Mouse (Mus musculus): ENCODE measurements around the gene Rpl32.

Rpl32 gene

DNA sequence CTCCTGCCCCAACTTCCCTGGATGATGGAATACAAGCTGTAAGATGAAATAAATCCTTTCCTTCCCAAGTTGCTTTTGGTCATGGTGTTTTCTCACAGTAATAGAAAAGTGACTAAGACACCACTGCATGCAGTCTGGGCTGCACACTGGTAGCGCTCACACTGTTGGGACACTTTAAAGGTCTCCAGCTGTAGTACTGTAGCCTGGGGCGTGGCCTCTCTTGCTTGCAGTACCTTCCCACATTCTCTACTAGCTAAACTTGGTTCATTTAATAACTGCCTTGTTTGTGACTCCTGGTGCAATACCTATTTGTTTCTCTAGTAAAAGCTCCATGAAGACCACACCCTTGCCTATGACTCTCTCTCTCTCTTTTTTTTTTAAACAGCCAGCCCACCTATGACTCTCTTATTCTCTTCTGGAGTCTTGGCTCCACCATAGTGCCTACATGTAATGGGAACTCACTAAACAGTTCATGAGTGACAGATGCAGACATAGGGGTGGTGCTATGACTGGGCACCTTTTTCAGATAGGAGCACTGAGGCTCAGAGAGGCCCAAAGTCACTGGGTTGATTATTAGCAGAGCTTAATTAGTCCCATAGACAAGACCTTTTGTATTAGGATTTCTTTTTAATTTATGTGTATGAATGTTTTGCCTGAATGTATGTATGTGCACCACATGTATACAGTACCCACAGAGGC, 23.8 kb upstream of the Rpl32 start:
- ChIA-PET POLR2A (interaction anchor here (0.5 to 25.7 kb wide), 14 partner anchors 8 to 542 kb away, joined by 3 to 814 read pairs (median 4); partner anchors contain the start of genes Rpl32 (in 2 of the 4), Ift122 (in 1 of the 4) and Mbd4 (in 1 of the 4)), CTCF (interaction anchor here (0.7 to 2.5 kb wide), 10 partner anchors 8 to 167 kb away, joined by 3 to 19 read pairs (median 4); no protein-coding TSS in a partner anchor)

DNA sequence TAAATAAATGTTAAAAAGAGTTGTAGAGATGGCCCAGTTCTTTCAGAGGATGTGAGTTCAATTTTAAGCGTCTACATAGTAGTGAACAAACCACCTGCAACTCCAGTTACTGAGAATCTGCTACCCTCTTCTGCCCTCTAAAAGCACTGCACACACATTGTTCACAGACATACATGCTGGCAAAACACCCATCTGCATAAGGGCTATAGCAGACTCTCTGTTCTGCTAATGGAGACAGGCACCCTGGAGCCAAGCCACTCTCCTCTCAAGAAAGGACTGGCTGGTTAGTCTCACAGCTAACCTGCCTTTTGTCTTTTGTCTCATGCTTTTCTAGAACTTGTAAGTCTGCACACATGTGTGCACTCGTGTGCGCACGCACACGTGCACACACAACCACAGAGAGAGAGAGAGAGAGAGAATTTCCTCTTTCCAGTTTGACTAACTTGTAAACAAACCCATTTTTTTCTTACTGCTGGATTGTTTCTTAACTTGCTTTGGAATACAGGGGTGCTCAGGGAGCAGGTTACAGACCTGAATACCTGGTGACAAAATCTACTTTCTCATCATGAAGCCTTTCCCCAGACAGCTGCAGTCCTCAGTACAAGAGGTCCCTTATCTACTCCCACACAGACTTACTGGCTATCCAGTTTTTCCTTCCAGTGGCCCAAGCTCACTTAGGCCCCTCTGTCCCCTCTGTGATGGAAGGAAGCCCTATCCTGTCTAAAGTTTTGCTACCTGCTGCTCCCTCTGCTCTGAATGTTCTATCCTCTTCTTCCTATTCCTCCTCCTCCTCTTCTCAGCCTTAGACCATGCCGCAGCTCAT, 22.4 kb upstream of the Rpl32 start:
- POLR2A ChIA-PET, result interaction anchor here in 2 of 4 experiments (0.8 to 25.7 kb wide), 5 partner anchors 18 to 25 kb away, joined by 3 to 814 read pairs (median 3); partner anchors contain the start of genes Ift122 (in 2 of the 2), Mbd4 (in 2 of the 2) and Rpl32 (in 1 of the 2)
- CTCF ChIA-PET, result interaction anchor here in 2 of 4 experiments (0.6 to 2.5 kb wide), 4 partner anchors 9 to 105 kb away, joined by 3 to 5 read pairs (median 4); no protein-coding TSS in a partner anchor

DNA sequence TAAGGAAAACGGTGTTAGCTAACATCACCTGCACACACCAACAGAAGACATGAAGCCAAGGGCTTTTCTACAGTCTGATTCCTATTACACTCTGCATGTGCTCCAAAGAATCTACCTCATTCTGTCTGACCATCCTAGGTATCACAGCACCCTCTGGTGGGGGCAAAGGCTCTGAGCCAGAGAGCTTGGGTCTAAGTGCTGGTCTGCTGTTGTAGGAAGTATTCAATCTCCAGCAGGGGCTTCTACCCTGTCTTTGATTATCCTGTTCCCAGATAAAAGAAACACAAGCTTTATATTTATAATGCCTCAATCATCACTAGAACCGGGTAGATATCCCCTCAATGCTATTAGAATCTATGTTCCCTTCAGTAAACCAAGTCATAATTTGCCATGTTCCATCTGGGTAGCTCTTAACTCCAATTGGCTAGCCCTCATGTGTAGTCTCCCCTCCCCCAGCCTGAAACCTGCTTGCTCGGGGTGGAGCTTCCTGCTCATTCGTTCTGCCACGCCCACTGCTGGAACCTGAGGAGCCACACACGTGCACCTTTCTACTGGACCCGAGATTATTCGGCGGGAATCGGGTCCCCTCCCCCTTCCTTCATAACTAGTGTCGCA, 15.4 kb upstream of the Rpl32 start:
- POLR2A ChIA-PET, result interaction anchor here (0.7 to 23.5 kb wide), 25 partner anchors 8 to 156 kb away, joined by 3 to 814 read pairs (median 5); partner anchors contain the start of genes Rpl32 (in 4 of the 4), Efcab12 (in 3 of the 4), Ift122 (in 2 of the 4) and Mbd4 (in 2 of the 4)

DNA sequence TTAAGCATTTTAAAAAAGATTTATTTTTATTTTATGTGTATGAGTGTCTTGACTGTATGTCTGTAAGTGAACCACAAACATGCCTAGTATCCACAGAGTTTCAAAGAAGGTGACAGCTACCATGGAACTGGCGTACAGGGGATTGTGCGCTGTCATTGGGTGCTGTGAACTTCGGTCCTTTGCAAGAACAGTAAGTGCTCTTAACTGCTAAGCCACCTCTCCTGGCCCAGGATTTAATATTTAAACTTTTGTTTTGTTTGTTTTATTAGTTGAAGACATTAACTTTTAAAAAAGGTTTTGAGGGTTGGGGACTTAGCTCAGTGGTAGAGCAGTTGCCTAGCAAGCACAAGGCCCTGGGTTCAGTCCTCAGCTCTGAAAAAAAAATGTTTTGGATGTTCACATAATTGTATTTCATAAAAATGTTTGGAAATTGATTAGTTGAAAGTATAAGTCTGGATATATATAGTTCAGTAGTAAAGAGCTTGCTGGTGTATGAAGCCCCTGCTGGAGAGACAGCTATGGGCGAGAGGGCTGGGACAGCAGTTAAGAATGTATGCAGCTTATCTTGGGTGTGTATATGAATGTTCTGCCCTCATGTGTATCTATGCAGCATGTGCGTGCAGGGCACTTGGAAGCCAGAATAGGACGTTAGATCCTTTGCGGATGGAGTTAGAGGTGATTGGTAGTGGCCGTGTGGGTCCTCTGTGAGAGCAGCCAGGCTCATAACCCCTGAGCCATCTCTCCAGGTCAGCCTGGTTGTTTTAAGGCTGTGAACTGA, 12.9 kb upstream of the Rpl32 start:
- POLR2A ChIA-PET, result interaction anchor here (0.8 to 23.5 kb wide), 16 partner anchors 10 to 215 kb away, joined by 3 to 814 read pairs (median 4); partner anchors contain the start of genes Rpl32 (in 3 of the 4), Efcab12 (in 2 of the 4), Ift122 (in 2 of the 4) and Mbd4 (in 2 of the 4)
- CTCF ChIA-PET, result interaction anchor here in 3 of 4 experiments (0.6 to 2.6 kb wide), 5 partner anchors 10 to 337 kb away, joined by 3 to 7 read pairs (median 5); partner anchors contain the start of genes Ift122 (in 1 of the 3), Mbd4 (in 1 of the 3) and Rpl32 (in 1 of the 3)

More for the DNA sequence above, 15.4 kb upstream of the Rpl32 start:
- CTCF ChIA-PET, result interaction anchor here (0.6 to 2.6 kb wide), 32 partner anchors 8 to 896 kb away, joined by 3 to 23 read pairs (median 4); partner anchors contain the start of genes Efcab12 (in 3 of the 4), Ift122 (in 3 of the 4), Mbd4 (in 3 of the 4) and Rpl32 (in 2 of the 4)

DNA sequence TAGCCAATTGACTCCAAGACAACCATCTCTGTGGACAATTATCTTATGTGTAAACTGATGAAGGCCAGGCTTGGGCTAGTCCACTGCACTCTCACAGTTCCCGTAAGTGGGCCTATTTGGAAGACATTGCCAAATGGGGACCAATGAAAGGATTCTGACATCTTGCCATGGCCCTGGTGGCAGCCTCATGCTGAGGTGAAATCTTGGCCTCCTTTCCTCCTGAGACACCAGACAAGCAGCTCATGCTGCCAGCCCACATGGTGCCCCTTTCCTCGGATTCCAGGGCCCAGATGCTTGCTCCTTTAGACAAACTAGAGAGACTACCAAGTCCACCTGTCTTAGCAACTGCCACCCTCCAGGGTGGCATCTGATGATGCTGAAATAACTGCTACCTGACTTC, 9.6 kb upstream of the Rpl32 start:
- ChIA-PET POLR2A (interaction anchor here (0.5 to 23.5 kb wide), 9 partner anchors 9 to 317 kb away, joined by 3 to 814 read pairs (median 4); partner anchors contain the start of genes Efcab12 (in 2 of the 4), Rpl32 (in 2 of the 4), Ift122 (in 1 of the 4) and Mbd4 (in 1 of the 4)), CTCF (interaction anchor here in 2 of 4 experiments (1.6 to 2.0 kb wide), 2 partner anchors 10 to 14 kb away, joined by 5 read pairs; partner anchors contain the start of gene Rpl32 (in 1 of the 2))

DNA sequence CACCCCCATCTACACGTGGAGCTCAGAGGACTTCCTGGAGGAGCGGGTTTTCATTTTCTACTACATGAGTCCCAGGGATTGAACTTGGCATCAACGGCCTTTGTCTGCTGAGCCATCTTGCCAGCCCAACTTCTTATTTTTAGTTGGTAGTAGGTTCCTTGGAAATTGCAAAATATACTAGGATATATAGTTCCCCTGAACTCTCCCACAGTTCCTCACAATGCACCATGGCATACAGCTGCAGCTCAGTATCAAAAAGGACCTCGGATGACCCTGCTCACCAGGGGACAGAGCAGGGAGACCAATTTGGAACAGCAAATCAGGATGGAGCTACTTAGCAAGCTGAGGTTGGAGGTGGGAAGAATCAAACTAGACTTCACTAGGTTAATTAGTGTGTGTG, 6.5 kb upstream of the Rpl32 start:
- ChIA-PET POLR2A (interaction anchor here (0.7 to 23.5 kb wide), 9 partner anchors 8 to 139 kb away, joined by 3 to 814 read pairs (median 5); partner anchors contain the start of genes Efcab12 (in 2 of the 4), Ift122 (in 1 of the 4), Mbd4 (in 1 of the 4) and Raf1 (in 1 of the 4)), CTCF (interaction anchor here in 2 of 4 experiments (0.9 to 1.7 kb wide), 6 partner anchors 9 to 32 kb away, joined by 3 to 8 read pairs (median 6); partner anchors contain the start of gene Efcab12 (in 1 of the 2))

DNA sequence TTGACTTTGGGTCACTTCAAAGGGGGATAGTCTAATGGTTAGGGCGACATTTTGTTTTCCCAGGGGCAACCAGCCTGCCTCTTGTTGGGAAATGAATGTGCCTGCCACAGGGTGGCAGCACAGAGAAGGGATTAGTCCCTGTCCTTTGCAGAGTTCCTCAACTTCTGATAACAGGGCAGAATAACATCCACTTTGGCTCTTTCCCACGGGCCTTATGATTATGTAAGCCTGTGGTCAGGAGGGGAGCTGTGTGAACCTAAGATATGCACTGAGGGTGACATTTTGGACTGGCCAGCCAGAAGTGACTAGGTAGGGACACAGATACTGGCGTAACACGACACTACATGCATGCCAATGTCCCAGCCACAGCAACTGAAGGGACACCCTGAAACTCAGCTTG, 5.6 kb upstream of the Rpl32 start:
- POLR2A ChIA-PET, result interaction anchor here in 3 of 4 experiments (0.8 to 23.5 kb wide), 9 partner anchors 8 to 137 kb away, joined by 3 to 814 read pairs (median 4); partner anchors contain the start of genes Efcab12 (in 1 of the 3), Ift122 (in 1 of the 3), Mbd4 (in 1 of the 3) and Raf1 (in 1 of the 3)
- CTCF ChIA-PET, result interaction anchor here in 2 of 4 experiments (0.6 to 1.7 kb wide), 3 partner anchors 10 to 266 kb away, joined by 3 to 6 read pairs (median 5); partner anchors contain the start of gene Efcab12 (in 1 of the 2)

DNA sequence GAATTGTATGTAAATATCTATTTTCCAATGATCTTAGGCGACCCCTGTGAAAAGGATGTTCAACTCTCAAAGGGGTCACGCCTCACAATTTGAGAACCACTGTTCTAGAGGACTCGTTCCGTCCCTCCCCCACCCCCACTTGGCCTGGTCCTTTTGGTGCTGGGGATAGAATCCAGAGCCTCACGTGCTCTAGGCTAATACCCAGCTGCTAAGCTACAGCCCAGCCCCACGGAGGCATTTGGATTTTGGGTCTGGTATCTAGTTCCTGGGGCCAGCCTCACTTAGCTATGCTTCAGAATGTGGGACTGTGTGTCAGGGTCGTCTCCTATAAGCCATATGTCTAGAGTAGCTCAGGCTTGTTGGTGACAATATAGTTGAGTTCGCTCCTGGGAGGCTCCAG, 3.1 kb upstream of the Rpl32 start:
- ChIA-PET POLR2A (interaction anchor here in 3 of 4 experiments (0.6 to 23.8 kb wide), 24 partner anchors 1 to 396 kb away, joined by 3 to 814 read pairs (median 4); partner anchors contain the start of genes Efcab12 (in 3 of the 3), Ift122 (in 2 of the 3), Mbd4 (in 2 of the 3) and Rpl32 (in 1 of the 3)), CTCF (interaction anchor here in 2 of 4 experiments (1.4 to 1.9 kb wide), 2 partner anchors 12 kb away, joined by 4 to 5 read pairs; no protein-coding TSS in a partner anchor)

DNA sequence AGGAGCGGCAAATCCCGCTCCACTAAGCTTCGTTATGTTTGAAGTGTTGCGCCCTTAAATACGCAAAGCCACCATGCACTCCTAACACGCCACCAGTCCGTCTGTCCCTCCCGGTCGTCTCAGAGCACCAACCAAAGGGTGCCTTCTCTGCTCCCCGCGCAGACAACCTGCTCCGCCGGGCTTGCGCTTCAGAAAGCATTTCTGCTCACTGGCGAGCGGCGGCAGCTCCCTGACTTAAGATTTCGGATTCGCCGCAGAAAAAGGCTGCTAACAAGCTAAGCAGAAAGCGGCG, 405 bp downstream of the Rpl32 start:
- ChIA-PET POLR2A (interaction anchor here (0.6 to 23.8 kb wide), 84 partner anchors 5 to 738 kb away, joined by 3 to 814 read pairs (median 5); partner anchors contain the start of genes Efcab12 (in 3 of the 4), Ift122 (in 3 of the 4), Mbd4 (in 3 of the 4) and Raf1 (in 2 of the 4)), CTCF (interaction anchor here in 3 of 4 experiments (0.7 to 2.2 kb wide), 6 partner anchors 10 to 83 kb away, joined by 3 to 8 read pairs (median 4); partner anchors contain the start of gene Efcab12 (in 1 of the 3))

DNA sequence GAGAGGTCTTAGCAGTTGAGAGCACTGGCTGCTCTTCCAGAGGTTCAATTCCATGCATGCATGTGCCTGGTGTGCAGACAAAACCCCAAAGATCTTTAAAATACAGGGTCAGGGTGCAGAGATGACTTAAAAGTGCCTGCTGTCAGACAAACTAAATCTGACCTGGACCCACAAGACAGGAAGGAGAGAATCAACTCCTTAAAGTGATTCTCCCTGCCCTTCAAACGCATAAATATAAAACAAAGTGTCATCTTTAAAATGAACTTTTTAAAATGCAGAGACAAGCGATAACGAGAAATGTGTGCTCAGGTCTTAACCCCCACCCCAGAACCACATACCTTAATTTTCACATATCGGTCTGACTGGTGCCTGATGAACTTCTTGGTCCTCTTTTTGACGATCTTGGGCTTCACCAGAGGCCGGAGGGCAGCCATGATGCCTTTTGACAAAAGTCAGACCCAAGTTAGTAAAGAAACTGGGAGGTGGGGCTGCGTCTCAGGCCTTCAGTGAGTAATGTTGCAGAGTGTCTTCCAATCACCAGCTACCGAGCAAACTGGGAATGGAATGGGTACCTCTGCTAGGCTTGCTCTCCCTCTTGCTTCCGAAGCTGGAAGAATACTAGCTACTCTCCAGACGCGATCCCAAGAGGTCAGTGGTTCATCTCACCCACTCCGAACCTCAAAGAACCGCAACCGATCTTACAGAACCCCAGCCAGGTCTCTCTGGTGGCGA, 917 bp downstream of the Rpl32 start:
- ChIA-PET CTCF (interaction anchor here in 1 of 4 experiments (2.2 kb wide), 1 partner anchor 16 kb away, joined by 8 read pairs; no protein-coding TSS in a partner anchor), POLR2A (interaction anchor here (0.6 to 23.8 kb wide), 85 partner anchors 5 to 838 kb away, joined by 3 to 814 read pairs (median 4); partner anchors contain the start of genes Efcab12 (in 3 of the 4), Ift122 (in 3 of the 4), Mbd4 (in 3 of the 4) and Tmem40 (in 2 of the 4))

DNA sequence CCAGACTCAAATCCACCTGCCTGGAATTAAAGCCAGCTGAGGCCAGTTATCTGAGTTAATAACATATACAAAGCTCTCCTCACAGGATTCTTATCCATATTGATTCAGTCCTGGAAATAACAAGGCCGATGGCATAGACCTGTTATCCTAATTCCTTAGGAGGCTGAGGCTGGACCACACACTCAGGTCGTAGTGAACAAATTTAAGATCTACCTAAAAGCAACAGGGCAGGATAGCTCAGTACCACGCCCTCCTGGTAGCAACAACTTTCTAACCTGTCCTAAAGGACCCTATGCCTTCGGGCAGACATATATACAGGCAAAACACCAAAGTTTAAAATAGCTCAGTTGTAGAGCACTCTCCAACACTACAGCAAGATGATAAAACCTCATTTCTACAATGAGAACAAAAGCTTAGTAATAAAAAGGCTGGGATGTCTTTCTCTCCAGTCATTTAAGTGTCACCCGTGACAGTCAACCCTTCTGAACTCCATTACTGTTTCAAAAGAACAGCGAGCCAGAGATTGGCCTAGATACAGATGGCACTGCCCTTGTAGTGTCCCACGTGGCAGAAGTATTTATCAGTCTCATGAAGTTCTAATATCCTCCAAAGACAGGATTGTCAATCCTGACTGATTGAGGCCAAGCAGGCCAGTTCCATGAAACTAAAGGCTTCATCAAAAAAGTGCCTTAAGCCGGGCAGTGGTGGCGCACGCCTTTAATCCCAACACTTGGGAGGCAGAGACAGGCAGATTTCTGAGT, 3.9 kb downstream of the Rpl32 start:
- ChIA-PET CTCF (interaction anchor here in 3 of 4 experiments (0.6 to 2.8 kb wide), 10 partner anchors 13 to 186 kb away, joined by 3 to 19 read pairs (median 4); no protein-coding TSS in a partner anchor), POLR2A (interaction anchor here (0.5 to 23.8 kb wide), 71 partner anchors 3 to 1039 kb away, joined by 3 to 814 read pairs (median 5); partner anchors contain the start of genes Efcab12 (in 3 of the 4), Ift122 (in 3 of the 4), Mbd4 (in 3 of the 4) and Cand2 (in 2 of the 4))

DNA sequence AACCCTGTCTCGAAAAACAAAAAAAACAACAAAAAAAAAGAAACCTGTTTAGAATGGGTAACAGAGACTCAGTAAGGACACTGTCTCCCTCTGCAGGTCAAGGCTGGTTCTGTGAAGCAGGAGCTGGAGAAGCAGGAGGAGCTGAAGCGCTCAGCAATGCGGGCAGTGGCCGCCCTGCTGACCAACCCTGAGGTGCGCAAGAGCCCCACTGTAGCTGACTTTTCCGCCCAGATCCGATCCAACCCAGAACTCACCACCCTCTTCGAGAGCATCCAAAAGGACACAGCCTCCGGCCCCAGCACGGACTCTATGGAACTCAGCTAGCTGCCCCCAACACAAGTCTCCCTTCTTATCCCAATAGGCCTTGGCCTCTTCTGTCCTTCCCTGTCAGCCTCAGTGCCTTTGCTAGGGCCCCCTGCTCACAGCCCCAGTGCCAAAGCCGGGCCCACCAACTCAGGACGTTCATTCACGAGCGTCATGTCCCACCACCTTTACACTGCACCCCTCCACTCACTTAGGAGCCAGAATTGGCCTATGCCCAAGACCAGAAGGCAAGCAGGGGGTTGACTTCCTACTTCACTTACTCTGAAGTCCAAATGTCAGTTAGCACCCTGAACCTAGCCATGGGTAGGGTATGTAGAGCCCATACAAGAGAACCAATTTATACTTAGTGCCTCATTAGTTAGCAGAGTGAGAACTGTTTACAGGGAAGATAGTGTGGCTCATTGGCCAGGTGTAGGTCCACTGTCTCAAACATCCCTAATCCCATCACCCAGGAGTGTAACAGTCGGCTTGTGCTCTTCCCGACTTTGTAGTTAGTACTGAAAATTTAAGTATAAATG, 4.8 kb downstream of the Rpl32 start:
- POLR2A ChIA-PET, result interaction anchor here (0.5 to 23.8 kb wide), 105 partner anchors 2 to 404 kb away, joined by 3 to 814 read pairs (median 4); partner anchors contain the start of genes Efcab12 (in 3 of the 4), Ift122 (in 3 of the 4), Mbd4 (in 3 of the 4) and Raf1 (in 2 of the 4)
- CTCF ChIA-PET, result interaction anchor here (0.5 to 2.8 kb wide), 52 partner anchors 11 to 577 kb away, joined by 3 to 19 read pairs (median 4); partner anchors contain the start of genes Efcab12 (in 1 of the 4), Gm17482 (in 1 of the 4), Ift122 (in 1 of the 4) and Mbd4 (in 1 of the 4)

DNA sequence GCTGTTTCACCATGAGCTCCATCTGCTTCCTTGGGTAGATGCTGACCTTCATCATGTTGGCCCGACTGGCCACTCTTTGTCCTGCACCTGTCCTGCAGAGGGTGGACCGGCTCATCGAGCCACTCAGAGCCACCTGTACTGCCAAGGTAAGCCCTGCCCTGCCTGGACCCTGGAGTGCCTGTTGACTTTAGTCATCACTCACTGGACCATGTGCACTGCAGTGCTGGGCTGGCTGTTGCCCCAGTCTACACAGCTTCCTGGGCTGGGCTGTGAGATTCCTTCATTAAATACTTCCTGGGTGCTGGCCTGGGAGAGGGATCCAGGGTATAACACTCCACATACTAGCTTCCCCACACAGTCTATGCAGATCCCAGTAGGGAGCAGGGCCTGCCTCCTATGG, 6.7 kb downstream of the Rpl32 start:
- CTCF ChIA-PET, result interaction anchor here in 1 of 4 experiments (1.7 kb wide), 1 partner anchor 19 kb away, joined by 3 read pairs; no protein-coding TSS in a partner anchor

More for the DNA sequence above, 6.7 kb downstream of the Rpl32 start:
- POLR2A ChIA-PET, result interaction anchor here (0.8 to 23.8 kb wide), 17 partner anchors 0 to 183 kb away, joined by 3 to 814 read pairs (median 27); partner anchors contain the start of genes Efcab12 (in 2 of the 4), Ift122 (in 2 of the 4), Mbd4 (in 2 of the 4) and Rpl32 (in 1 of the 4)

All from embryonic stem cell, embryonic (primary cell).